Mouse (Mus musculus) embryonic facial prominence, embryonic 11.5 days (tissue): ENCODE measurements around the gene Myrip. TPM values are rescaled to one million over a fixed set of nuclear protein-coding genes. Genes with fewer than 3 reads are reported as not detected.
"Not testable (repeated sequence)": the region's sequence is repeated elsewhere in the genome, so short reads cannot be mapped to it uniquely, and the experiment has no call there.

Experiments used
- ATAC-seq: fragments of 200-750 bp; cut with Nextera tagmentation; replicated peaks from 2 replicates; pipeline ENCODE4 v1.8.0; 2017; ENCODE audit warnings: low read depth; ENCODE audit not compliant: insufficient number of reproducible peaks, low FRiP score, low TSS enrichment
- DNase-seq: peaks from one replicate; pipeline ENCODE4 v3.0.0-alpha.2; 2015; ENCODE audit warnings: low spot score
- H3K27ac ChIP-seq: fragments of 300-500 bp; sonication (generic); replicated peaks from 2 replicates; pipeline ENCODE4 v1.5.1; 2014; ENCODE audit warnings: mild to moderate bottlenecking, low read depth, low read length, control low read depth
- H3K27me3 ChIP-seq: fragments of 300-500 bp; sonication (generic); 2 replicates; pipeline ENCODE4 v1.6.1; 2014; ENCODE audit warnings: mild to moderate bottlenecking, low read length, moderate library complexity, mixed read lengths; ENCODE audit not compliant: control insufficient read depth, insufficient read depth
- H3K36me3 ChIP-seq: fragments of 300-500 bp; sonication (generic); replicated peaks from 2 replicates; pipeline ENCODE4 v1.6.1; 2014; ENCODE audit warnings: low read depth, mild to moderate bottlenecking, low read length, moderate library complexity, mixed read lengths; ENCODE audit not compliant: control insufficient read depth, insufficient read depth
- H3K4me1 ChIP-seq: fragments of 300-500 bp; sonication (generic); 2 replicates; pipeline ENCODE4 v1.6.1; 2014; ENCODE audit warnings: low read length, mixed read lengths; ENCODE audit not compliant: control insufficient read depth, insufficient read depth
- H3K4me2 ChIP-seq: fragments of 300-500 bp; sonication (generic); 2 replicates; pipeline ENCODE4 v1.6.1; 2014; ENCODE audit warnings: low read depth, mild to moderate bottlenecking, control low read depth, low read length, moderate library complexity
- H3K4me3 ChIP-seq: fragments of 300-500 bp; sonication (generic); 2 replicates; pipeline ENCODE4 v1.5.1; 2014; ENCODE audit warnings: low read depth, low read length, control low read depth
- H3K9ac ChIP-seq: fragments of 300-500 bp; sonication (generic); replicated peaks from 2 replicates; pipeline ENCODE4 v1.6.1; 2014; ENCODE audit warnings: mild to moderate bottlenecking, control low read depth, low read length
- H3K9me3 ChIP-seq: fragments of 300-500 bp; sonication (generic); replicated peaks from 2 replicates; pipeline ENCODE4 v1.6.1; 2016; ENCODE audit warnings: mild to moderate bottlenecking, low read length, inconsistent platforms, mixed read lengths; ENCODE audit not compliant: control insufficient read depth
- WGBS: fragments of 180-500 bp; shearing (Covaris S2); extraction: QIAGEN DNeasy Blood & Tissue Kit; methylation state at CpG from one replicate; pipeline ENCODE4 v1.1.7; 2014; 5-methylcytosine and 5-hydroxymethylcytosine counted together
- polyA plus RNA-seq: library from polyadenylated mRNA; unstranded; fragments of >200 nt; fragmentation: Nextera tagmentation; extraction: Ambion mirVana; gene quantifications from 2 replicates; pipeline ENCODE4 v1.2.1, GENCODE M21; 2014

The Myrip gene
- polyA plus RNA-seq: 0.43 and 0.59 TPM in 2 replicates

GRCm38 (mm10) chr9:120301213-120301612, at the start of gene Myrip:
Gene Myrip, plus strand, starts transcription at chr9:120301513.
- H3K9me3 ChIP-seq, H3K27ac ChIP-seq, H3K36me3 ChIP-seq, H3K4me1 ChIP-seq, ATAC-seq, H3K9ac ChIP-seq, H3K4me3 ChIP-seq, DNase-seq, H3K4me2 ChIP-seq: not testable (repeated sequence)
- 100% methylated on average over 1 of the region's 1 CpGs for WGBS
- peaks cover 39% of the 10 kb centered on the region for H3K27me3 ChIP-seq

GRCm38 (mm10) chr9:120259805-120260204, 41.5 kb upstream of the Myrip start:
- H3K27me3 ChIP-seq: no peaks in the 10 kb centered on the region
- WGBS: 82% methylated on average over 8 of the region's 8 CpGs
- ATAC-seq (no peak), DNase-seq (no peak)
- H3K27ac ChIP-seq: no peak overlapping the region
- no peaks in the 10 kb centered on the region for H3K36me3 ChIP-seq
- no peaks in the 10 kb centered on the region for H3K4me1 ChIP-seq
- no peak overlapping the region for H3K9ac ChIP-seq
- H3K4me3 ChIP-seq: no peak overlapping the region
- no peaks in the 10 kb centered on the region for H3K9me3 ChIP-seq
- no peak overlapping the region for H3K4me2 ChIP-seq

GRCm38 (mm10) chr9:120263994-120264393, 37.3 kb upstream of the Myrip start:
- no peaks in the 10 kb centered on the region for H3K36me3 ChIP-seq
- no peak for ATAC-seq
- no peak overlapping the region for H3K4me3 ChIP-seq
- 72% methylated on average over 5 of the region's 5 CpGs for WGBS
- no peak for DNase-seq
- H3K4me2 ChIP-seq: no peak overlapping the region
- no peaks in the 10 kb centered on the region for H3K4me1 ChIP-seq
- no peaks in the 10 kb centered on the region for H3K9me3 ChIP-seq
- no peaks in the 10 kb centered on the region for H3K27me3 ChIP-seq
- no peak overlapping the region for H3K9ac ChIP-seq
- no peak overlapping the region for H3K27ac ChIP-seq

- DNase-seq: no peak
- no peak overlapping the region for H3K4me3 ChIP-seq
- no peaks in the 10 kb centered on the region for H3K4me1 ChIP-seq
- no peaks in the 10 kb centered on the region for H3K9me3 ChIP-seq
- H3K27me3 ChIP-seq: no peaks in the 10 kb centered on the region
- no peak for ATAC-seq
- no peak overlapping the region for H3K4me2 ChIP-seq
- WGBS: 58% methylated on average over 8 of the region's 8 CpGs
- no peaks in the 10 kb centered on the region for H3K36me3 ChIP-seq
- H3K27ac ChIP-seq: no peak overlapping the region
- H3K9ac ChIP-seq: no peak overlapping the region
Observed at GRCm38 (mm10) chr9:120273083-120273482, 28.2 kb upstream of the Myrip start.

GRCm38 (mm10) chr9:120275226-120275625, 26.1 kb upstream of the Myrip start:
- H3K4me3 ChIP-seq: no peak overlapping the region
- H3K27me3 ChIP-seq: no peaks in the 10 kb centered on the region
- no peak overlapping the region for H3K27ac ChIP-seq
- H3K4me2 ChIP-seq: no peak overlapping the region
- no peak overlapping the region for H3K9ac ChIP-seq
- WGBS: 75% methylated on average over 7 of the region's 7 CpGs
- no peaks in the 10 kb centered on the region for H3K36me3 ChIP-seq
- DNase-seq (no peak), ATAC-seq (no peak)
- H3K4me1 ChIP-seq: no peaks in the 10 kb centered on the region
- no peaks in the 10 kb centered on the region for H3K9me3 ChIP-seq

GRCm38 (mm10) chr9:120281147-120281546, 20.2 kb upstream of the Myrip start:
- H3K4me2 ChIP-seq: no peak overlapping the region
- H3K4me1 ChIP-seq: no peaks in the 10 kb centered on the region
- no peak overlapping the region for H3K4me3 ChIP-seq
- H3K9me3 ChIP-seq: no peaks in the 10 kb centered on the region
- H3K27me3 ChIP-seq: no peaks in the 10 kb centered on the region
- no peak for ATAC-seq
- 90% methylated on average over 12 of the region's 12 CpGs for WGBS
- H3K27ac ChIP-seq: no peak overlapping the region
- no peak for DNase-seq
- H3K36me3 ChIP-seq: no peaks in the 10 kb centered on the region
- no peak overlapping the region for H3K9ac ChIP-seq

- Histone ChIP-seq H3K9ac (no peak overlapping the region), H3K4me3 (no peak overlapping the region), H3K36me3 (no peaks in the 10 kb centered on the region), H3K4me1 (no peaks in the 10 kb centered on the region), H3K27me3 (no peaks in the 10 kb centered on the region), H3K27ac (no peak overlapping the region), H3K9me3 (no peaks in the 10 kb centered on the region), H3K4me2 (no peak overlapping the region)
- DNase-seq (no peak), ATAC-seq (no peak)
- 79% methylated on average over 9 of the region's 9 CpGs for WGBS
Observed at GRCm38 (mm10) chr9:120282461-120283047, 18.8 kb upstream of the Myrip start.

GRCm38 (mm10) chr9:120283556-120283955, 17.8 kb upstream of the Myrip start:
- DNase-seq (no peak), ATAC-seq (no peak)
- Histone ChIP-seq H3K36me3 (no peaks in the 10 kb centered on the region), H3K27me3 (no peaks in the 10 kb centered on the region), H3K9me3 (no peaks in the 10 kb centered on the region), H3K4me3 (no peak overlapping the region), H3K9ac (no peak overlapping the region), H3K27ac (no peak overlapping the region), H3K4me2 (no peak overlapping the region), H3K4me1 (no peaks in the 10 kb centered on the region)
- 89% methylated on average over 12 of the region's 12 CpGs for WGBS
